Mouse (Mus musculus) hindbrain, embryonic 12.5 days (tissue): ENCODE data around the gene Nbr1. TPM values are rescaled to one million over a fixed set of nuclear protein-coding genes. Genes with fewer than 3 reads are reported as not detected.

Experiments
- ATAC-seq: fragments of 200-750 bp; cut with Nextera tagmentation; 2 replicates; pipeline ENCODE4 v1.8.0; 2017; ENCODE audit warnings: moderate TSS enrichment; ENCODE audit not compliant: low FRiP score
- H3K27ac ChIP-seq: fragments of 300-500 bp; sonication (generic); 2 replicates; pipeline ENCODE4 v1.5.1; 2016; ENCODE audit warnings: mild to moderate bottlenecking
- H3K27me3 ChIP-seq: fragments of 300-500 bp; sonication (generic); 2 replicates; pipeline ENCODE4 v1.6.1; 2016; ENCODE audit warnings: mild to moderate bottlenecking
- H3K36me3 ChIP-seq: fragments of 300-500 bp; sonication (generic); 2 replicates; pipeline ENCODE4 v1.6.1; 2016; ENCODE audit warnings: mild to moderate bottlenecking
- H3K4me1 ChIP-seq: fragments of 300-500 bp; sonication (generic); 2 replicates; pipeline ENCODE4 v1.6.1; 2016
- H3K4me2 ChIP-seq: fragments of 300-500 bp; sonication (generic); replicated peaks from 2 replicates; pipeline ENCODE4 v1.6.1; 2016; ENCODE audit warnings: mild to moderate bottlenecking
- H3K4me3 ChIP-seq: fragments of 300-500 bp; sonication (generic); 2 replicates; pipeline ENCODE4 v1.5.1; 2016; ENCODE audit warnings: mild to moderate bottlenecking
- H3K9ac ChIP-seq: fragments of 300-500 bp; sonication (generic); 2 replicates; pipeline ENCODE4 v1.6.1; 2016; ENCODE audit warnings: mild to moderate bottlenecking, moderate library complexity
- H3K9me3 ChIP-seq: fragments of 300-500 bp; sonication (generic); replicated peaks from 2 replicates; pipeline ENCODE4 v1.6.1; 2016; ENCODE audit warnings: mild to moderate bottlenecking
- WGBS: fragments of 180-500 bp; shearing (Covaris S2); methylation state at CpG from one replicate; pipeline ENCODE4 v1.1.7; 2016; 5-methylcytosine and 5-hydroxymethylcytosine counted together
- polyA plus RNA-seq: library from polyadenylated mRNA; unstranded; fragments of >200 nt; fragmentation: Nextera tagmentation; extraction: Ambion mirVana; gene quantifications from 2 replicates; pipeline ENCODE4 v1.2.1, GENCODE M21; 2016

The Nbr1 gene
- polyA plus RNA-seq = 122 and 128 TPM in 2 replicates

DNA sequence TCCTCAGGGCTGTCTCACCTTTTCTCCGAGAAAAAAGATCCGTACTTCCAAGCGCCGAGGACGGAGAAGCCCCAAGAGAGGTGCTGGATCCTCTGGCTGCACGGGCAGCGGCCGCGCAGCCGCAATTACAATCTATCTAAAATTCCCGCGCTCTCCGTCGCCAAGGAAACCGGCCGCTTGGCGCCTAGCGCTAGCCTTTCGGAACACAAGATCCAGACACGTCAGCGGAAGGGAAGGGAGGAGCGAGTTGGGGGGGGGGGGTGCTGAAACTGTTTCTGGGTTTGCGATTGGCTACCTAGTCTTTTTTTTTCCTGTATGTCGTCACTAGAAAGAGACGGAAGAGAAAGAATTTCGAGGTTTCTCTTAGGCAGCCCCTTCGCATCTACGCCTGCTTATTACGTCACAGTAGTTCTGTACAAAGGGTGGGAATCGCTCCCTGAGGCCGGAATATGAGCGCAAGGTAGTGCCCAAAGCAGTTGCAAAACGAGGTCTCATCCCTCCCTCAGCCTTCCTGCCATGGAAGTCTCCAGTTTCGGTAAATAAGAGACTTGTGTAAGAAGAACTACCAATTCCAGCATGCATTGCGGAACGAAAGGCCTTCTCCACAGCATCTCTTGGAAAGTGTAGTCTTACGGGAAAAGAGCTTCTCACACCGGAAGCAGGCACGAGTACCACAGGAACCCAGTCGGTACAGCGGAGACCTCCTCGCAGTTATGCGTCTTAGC, at the start of gene Nbr1, which contains the start of gene Brca1:
Nbr1 (plus strand) TSS at position 399 of the 725 bp plus-strand sequence.
Brca1 (minus strand) TSS at position 205 of the 725 bp plus-strand sequence.
- Histone ChIP-seq H3K4me3 (peak within 1 kb of the TSS; percentile 56), H3K4me2 (peak within 1 kb of the TSS; percentile 77), H3K9ac (peak within 1 kb of the TSS; percentile 82), H3K9me3 (no peaks in the 10 kb centered on the region), H3K4me1 (peaks cover 22% of the 10 kb centered on the region), H3K36me3 (0 out of 2 replicates have a peak, but pooled peaks cover 3% of the 10 kb centered on the region), H3K27me3 (no peaks in the 10 kb centered on the region), H3K27ac (peak within 1 kb of the TSS; percentile 93)
- WGBS = under 1% methylated on average over 43 of the region's 43 CpGs
- ATAC-seq = peak; percentile 85

DNA sequence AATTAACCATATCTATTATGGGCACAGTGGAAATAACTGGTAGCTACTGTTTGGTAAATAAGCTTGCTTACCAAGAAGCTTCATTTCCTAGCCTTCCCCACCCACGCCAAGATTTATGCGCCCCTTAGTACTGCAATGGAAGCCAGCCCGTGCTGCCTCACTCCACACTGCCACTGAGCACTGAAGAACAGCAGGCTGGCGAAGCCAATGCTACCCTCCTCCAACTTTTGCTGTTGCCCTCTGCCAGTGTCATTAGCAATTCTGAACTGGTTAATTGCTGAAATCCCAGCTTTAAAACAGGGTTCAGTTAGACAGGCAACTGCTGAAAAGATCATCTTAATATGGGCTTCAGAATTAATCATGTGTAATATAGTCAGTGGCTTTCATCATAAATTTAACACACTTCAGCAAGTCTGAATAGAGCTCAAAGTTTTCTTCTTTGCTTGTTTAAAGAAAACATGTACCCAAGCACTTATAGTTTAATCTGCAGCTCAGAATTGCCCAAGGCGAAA, 45.6 kb upstream of the Nbr1 start:
- Histone ChIP-seq H3K27me3 (no peaks in the 10 kb centered on the region), H3K4me3 (no peak overlapping the region), H3K9ac (no peak overlapping the region), H3K36me3 (peaks cover 22% of the 10 kb centered on the region), H3K4me1 (no peaks in the 10 kb centered on the region), H3K4me2 (no peak overlapping the region), H3K9me3 (no peaks in the 10 kb centered on the region), H3K27ac (no peak overlapping the region)
- WGBS = 84% methylated on average over 5 of the region's 5 CpGs
- ATAC-seq = no peak

DNA sequence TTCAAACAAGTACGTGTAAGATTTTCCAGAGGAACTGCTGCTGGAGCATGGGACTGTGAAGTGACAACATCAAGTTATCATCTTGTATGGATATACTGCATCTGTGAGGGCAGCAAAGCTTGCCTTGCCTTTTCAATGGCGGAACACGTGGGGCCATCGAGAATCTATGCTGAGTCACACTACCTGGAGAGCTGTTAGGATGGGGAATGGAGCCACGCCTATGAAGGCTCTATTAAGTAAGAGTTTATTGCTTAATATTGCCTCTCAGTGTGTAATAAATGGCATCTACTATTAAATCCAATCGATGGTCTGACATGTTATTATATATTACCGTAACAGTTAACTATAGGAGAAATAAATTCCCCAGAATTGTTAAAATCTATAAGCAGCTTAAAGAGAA, 44.9 kb upstream of the Nbr1 start:
- Histone ChIP-seq H3K27ac (no peak overlapping the region), H3K4me1 (no peaks in the 10 kb centered on the region), H3K9me3 (no peaks in the 10 kb centered on the region), H3K4me2 (no peak overlapping the region), H3K4me3 (no peak overlapping the region), H3K27me3 (no peaks in the 10 kb centered on the region), H3K36me3 (peaks cover 24% of the 10 kb centered on the region), H3K9ac (no peak overlapping the region)
- no peak for ATAC-seq
- WGBS = 95% methylated on average over 7 of the region's 7 CpGs

DNA sequence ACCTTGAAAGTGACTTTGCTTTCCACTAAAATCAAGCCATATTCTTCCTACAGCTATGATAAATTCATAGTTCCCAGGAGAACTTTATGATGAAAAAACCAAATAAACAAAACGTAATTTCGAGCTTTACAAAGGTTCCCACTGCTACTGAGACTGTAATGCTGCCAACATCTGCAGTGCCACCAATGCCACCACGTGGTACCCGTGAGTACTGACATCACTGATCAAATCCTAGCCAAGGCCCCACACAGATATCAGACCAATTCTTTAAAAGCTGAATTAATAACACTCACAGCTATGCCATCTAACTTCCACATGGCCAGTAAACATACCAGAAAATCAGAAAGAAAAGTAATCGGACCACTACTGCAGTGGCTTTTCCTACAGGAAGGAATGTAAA, 33.0 kb upstream of the Nbr1 start:
- no peak overlapping the region for H3K4me3 ChIP-seq
- no peak overlapping the region for H3K9ac ChIP-seq
- 83% methylated on average over 5 of the region's 5 CpGs for WGBS
- ATAC-seq = no peak
- H3K27me3 ChIP-seq = no peaks in the 10 kb centered on the region
- no peaks in the 10 kb centered on the region for H3K9me3 ChIP-seq
- peaks cover 25% of the 10 kb centered on the region for H3K36me3 ChIP-seq
- H3K4me1 ChIP-seq = no peaks in the 10 kb centered on the region
- H3K4me2 ChIP-seq = no peak overlapping the region
- no peak overlapping the region for H3K27ac ChIP-seq

DNA sequence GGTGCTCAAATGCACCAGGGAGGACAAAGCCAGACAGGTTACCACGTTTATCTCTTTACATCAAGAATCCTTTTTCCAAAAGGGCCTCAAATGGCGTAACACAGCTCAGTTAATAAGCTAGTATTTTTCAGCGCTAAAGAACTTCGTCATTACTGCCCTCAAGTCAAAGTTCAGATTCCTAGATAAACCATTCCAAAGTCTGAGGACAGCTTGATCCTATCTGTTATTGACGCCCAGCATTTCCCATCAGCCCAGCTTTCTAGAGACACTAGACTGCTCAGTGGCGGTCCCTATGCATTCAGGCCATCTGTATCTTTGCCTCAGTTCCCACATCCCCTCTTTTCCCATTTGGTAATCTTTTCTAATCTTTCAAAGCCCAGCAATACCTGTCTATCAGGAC, 32.6 kb upstream of the Nbr1 start:
- no peak for ATAC-seq
- Histone ChIP-seq H3K4me3 (no peak overlapping the region), H3K9ac (no peak overlapping the region), H3K4me1 (no peaks in the 10 kb centered on the region), H3K4me2 (no peak overlapping the region), H3K9me3 (no peaks in the 10 kb centered on the region), H3K27ac (no peak overlapping the region), H3K27me3 (no peaks in the 10 kb centered on the region), H3K36me3 (peaks cover 25% of the 10 kb centered on the region)
- 93% methylated on average over 6 of the region's 6 CpGs for WGBS

DNA sequence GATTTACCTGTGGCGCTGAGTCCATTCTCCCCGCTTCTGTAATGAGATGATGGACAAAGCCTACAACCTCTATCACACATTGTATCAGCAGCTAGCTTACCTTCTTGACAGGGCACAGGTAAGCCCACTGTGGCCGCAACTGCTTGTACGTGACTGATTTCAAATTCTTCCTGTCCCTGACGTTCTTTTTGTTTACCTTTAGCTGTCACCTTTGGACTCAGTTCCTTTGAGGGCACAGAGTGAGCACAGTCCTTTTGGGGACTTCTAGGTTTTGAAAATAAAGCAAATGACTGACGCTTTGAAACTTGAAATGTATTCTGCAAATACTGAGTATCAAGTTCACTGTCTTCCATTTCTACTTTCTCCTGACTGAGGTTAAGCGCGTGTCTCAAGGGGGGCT, 27.5 kb upstream of the Nbr1 start:
- Histone ChIP-seq H3K4me1 (no peaks in the 10 kb centered on the region), H3K27me3 (no peaks in the 10 kb centered on the region)
- 94% methylated on average over 8 of the region's 8 CpGs for WGBS

DNA sequence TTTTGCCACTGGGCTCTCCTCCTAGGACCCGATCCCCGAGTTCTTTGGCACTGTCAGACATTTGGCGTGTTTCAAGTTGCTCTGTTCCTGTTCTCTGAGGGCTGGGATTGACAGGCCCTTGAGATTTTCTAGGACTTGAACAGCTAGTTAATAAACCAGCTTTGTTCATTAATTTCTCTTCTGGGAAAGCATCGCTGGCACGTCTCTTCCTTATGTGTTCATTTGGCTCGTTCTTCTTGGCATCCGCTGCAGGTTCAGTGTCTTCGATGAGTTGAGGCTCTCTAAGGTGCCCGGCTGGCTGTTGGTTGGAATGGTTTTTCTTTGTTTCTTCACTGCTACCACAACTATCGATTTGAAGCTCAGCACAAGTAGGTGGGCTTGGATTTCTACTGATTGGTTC, 26.9 kb upstream of the Nbr1 start:
- no peak for ATAC-seq
- no peak overlapping the region for H3K9ac ChIP-seq
- no peak overlapping the region for H3K27ac ChIP-seq
- no peak overlapping the region for H3K4me2 ChIP-seq
- no peaks in the 10 kb centered on the region for H3K27me3 ChIP-seq
- H3K36me3 ChIP-seq = peaks cover 43% of the 10 kb centered on the region
- H3K4me1 ChIP-seq = no peaks in the 10 kb centered on the region
- H3K4me3 ChIP-seq = no peak overlapping the region
- H3K9me3 ChIP-seq = no peaks in the 10 kb centered on the region
- WGBS = 92% methylated on average over 10 of the region's 10 CpGs

More for the DNA sequence above, 27.5 kb upstream of the Nbr1 start:
- Histone ChIP-seq H3K9ac (no peak overlapping the region), H3K4me3 (no peak overlapping the region), H3K9me3 (no peaks in the 10 kb centered on the region), H3K36me3 (peaks cover 43% of the 10 kb centered on the region), H3K27ac (no peak overlapping the region), H3K4me2 (no peak overlapping the region)
- ATAC-seq = no peak

DNA sequence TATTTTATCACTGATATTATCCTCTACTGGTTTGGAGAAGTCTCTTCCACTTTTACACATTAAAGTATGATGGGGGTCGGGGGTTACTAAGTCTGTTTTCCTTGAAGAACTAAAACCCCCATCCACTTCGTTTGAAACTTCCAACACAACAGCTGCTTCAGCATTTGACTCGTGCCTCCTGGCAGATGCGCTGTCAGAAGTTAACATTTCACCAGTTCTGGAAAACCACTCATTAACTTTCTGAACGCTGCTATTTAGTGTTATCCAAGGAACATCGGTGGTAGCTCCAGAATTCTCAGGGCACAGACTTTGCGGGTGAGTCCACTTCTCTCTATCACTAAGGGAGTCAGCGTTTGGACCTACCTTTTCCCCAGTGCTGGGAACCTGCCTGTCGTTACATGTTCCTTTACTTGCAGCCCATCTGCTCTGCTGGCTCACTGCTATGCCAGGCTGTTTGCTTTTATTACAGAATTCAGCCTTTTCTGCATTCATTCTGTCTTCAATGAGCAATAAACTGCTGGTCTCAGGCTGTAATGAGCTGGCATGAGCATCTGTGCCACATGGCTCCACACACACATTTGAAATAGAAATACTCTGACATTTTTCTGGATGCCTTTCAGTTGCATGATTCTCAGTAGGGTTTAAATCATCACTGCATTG, 25.9 kb upstream of the Nbr1 start:
- Histone ChIP-seq H3K9me3 (no peaks in the 10 kb centered on the region), H3K9ac (no peak overlapping the region), H3K4me3 (no peak overlapping the region), H3K36me3 (peaks cover 43% of the 10 kb centered on the region), H3K4me2 (no peak overlapping the region), H3K27me3 (no peaks in the 10 kb centered on the region), H3K4me1 (no peaks in the 10 kb centered on the region), H3K27ac (no peak overlapping the region)
- 95% methylated on average over 9 of the region's 9 CpGs for WGBS
- ATAC-seq = no peak

DNA sequence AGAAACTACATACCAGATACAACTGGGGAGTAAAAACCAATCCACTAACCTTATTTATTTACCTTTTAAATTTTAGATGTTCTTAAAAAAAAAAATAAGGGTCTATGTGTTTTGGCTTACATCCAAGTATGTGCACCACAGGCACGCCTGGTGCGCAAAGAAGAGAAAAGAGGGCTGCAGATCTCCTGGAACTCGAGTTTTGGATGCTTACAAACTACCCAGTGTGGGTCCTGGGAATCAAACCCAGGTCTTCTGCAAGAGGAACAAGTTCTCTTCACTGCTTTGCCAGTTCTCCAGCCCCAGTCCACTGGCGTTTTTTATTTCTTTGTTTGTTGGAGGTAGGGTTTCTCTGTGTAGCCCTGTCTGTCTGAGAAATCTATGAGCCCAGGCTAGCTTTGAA, 25.3 kb upstream of the Nbr1 start:
- Histone ChIP-seq H3K27me3 (no peaks in the 10 kb centered on the region), H3K9ac (no peak overlapping the region), H3K4me2 (no peak overlapping the region), H3K4me3 (no peak overlapping the region), H3K9me3 (no peaks in the 10 kb centered on the region), H3K4me1 (no peaks in the 10 kb centered on the region), H3K36me3 (peaks cover 47% of the 10 kb centered on the region), H3K27ac (no peak overlapping the region)
- 87% methylated on average over 4 of the region's 4 CpGs for WGBS
- ATAC-seq = no peak

DNA sequence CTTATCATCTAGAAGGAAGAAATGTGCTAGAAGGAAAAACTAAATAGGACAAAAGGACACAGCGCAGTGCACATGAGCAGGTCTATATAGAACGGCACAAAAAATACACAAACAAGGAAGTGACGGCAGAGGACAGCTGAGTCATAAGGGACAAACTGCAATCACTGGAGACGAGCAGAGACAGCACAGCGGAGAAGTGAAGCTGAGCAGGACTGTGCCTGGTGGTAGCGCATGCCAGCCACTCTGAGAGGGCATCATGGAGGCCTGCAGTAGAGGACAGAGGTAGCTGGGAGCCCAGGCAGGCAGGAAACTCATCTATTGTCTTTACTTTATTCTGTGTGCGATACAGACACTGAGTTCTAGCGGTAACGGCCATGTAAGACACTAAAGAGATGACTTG, 8.4 kb upstream of the Nbr1 start:
- Histone ChIP-seq H3K4me3 (no peak overlapping the region), H3K9me3 (no peaks in the 10 kb centered on the region), H3K36me3 (peaks cover 3% of the 10 kb centered on the region; the same call in 1 of the 2 replicates), H3K9ac (no peak overlapping the region), H3K27ac (no peak overlapping the region), H3K4me1 (0 out of 2 replicates have a peak, but pooled peaks cover 6% of the 10 kb centered on the region), H3K27me3 (no peaks in the 10 kb centered on the region), H3K4me2 (no peak overlapping the region)
- no peak for ATAC-seq
- WGBS = 92% methylated on average over 9 of the region's 9 CpGs

DNA sequence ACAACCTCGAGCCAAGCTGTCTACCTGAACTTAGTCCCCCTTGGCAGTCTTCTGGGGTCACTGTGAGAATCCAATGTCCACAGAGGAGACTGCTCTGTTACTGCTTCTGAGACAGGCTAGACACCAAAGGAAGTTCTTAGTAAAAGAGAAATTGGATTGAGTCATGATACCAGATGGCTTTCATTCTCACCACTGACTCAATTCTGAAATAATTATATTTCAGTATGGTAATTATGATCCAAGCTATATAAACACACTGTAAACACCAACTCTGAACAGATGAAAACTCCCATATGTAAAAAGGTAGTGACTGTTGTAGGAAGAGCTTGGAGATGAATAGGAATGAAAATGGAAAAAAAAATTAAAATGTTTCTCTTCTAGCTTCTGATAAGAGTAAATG, 7.8 kb upstream of the Nbr1 start:
- Histone ChIP-seq H3K4me3 (no peak overlapping the region), H3K4me2 (no peak overlapping the region), H3K27me3 (no peaks in the 10 kb centered on the region), H3K9ac (no peak overlapping the region), H3K9me3 (no peaks in the 10 kb centered on the region), H3K4me1 (0 out of 2 replicates have a peak, but pooled peaks cover 6% of the 10 kb centered on the region), H3K36me3 (peaks cover 3% of the 10 kb centered on the region; the same call in 1 of the 2 replicates), H3K27ac (no peak overlapping the region)
- 82% methylated on average over 1 of the region's 1 CpGs for WGBS
- ATAC-seq = no peak

DNA sequence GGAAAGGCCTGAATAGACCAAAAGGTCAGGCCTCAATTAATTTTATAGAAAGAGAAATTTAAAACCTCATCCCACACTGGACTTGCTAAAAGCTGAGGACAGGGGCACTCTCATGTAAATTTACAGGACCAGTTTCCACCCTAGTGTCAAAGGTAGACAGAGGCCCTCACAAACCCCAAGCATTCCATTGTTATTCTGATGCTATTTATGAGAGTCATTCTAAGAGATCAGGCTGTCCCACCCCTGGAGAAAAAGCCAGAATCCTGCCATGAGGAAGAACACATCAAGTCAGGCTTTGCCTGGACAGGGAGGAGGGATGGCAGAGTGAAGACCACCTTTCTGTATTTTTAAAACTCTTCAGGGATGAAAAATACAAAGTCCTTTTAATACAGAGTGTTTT, 3.4 kb upstream of the Nbr1 start:
- H3K27me3 ChIP-seq = no peaks in the 10 kb centered on the region
- H3K9me3 ChIP-seq = no peaks in the 10 kb centered on the region
- H3K4me1 ChIP-seq = peaks cover 12% of the 10 kb centered on the region
- H3K9ac ChIP-seq = no peak overlapping the region
- H3K4me2 ChIP-seq = no peak overlapping the region
- no peaks in the 10 kb centered on the region for H3K36me3 ChIP-seq
- ATAC-seq = no peak
- H3K4me3 ChIP-seq = no peak overlapping the region
- no peak overlapping the region for H3K27ac ChIP-seq
